Mouse (Mus musculus) ES-Bruce4 (cell line): Measurements from ENCODE around the gene Gja4. TPM values are rescaled to one million over a fixed set of nuclear protein-coding genes. Genes with fewer than 3 reads are reported as not detected.

ENCODE experiments used
- H3K27ac ChIP-seq: 2 replicates; pipeline ENCODE4 v1.5.1; 2012; ENCODE audit warnings: low read length, inconsistent platforms; ENCODE audit not compliant: insufficient read depth
- H3K27me3 ChIP-seq: 2 replicates; pipeline ENCODE4 v1.6.1; 2012; ENCODE audit warnings: mild to moderate bottlenecking, low read length, inconsistent platforms; ENCODE audit not compliant: control insufficient read depth, poor library complexity, insufficient read depth, severe bottlenecking
- H3K36me3 ChIP-seq: 2 replicates; pipeline ENCODE4 v1.6.1; 2012; ENCODE audit warnings: inconsistent platforms, mild to moderate bottlenecking, low read length, moderate library complexity; ENCODE audit not compliant: control insufficient read depth, poor library complexity, insufficient read depth, severe bottlenecking
- H3K4me1 ChIP-seq: one replicate; pipeline ENCODE4 v1.8.1; 2011; ENCODE audit warnings: low read length; ENCODE audit not compliant: control insufficient read depth, insufficient read depth
- H3K4me3 ChIP-seq: 2 replicates; pipeline ENCODE4 v1.5.1; 2011; ENCODE audit warnings: low read depth, mild to moderate bottlenecking, low read length
- H3K9ac ChIP-seq: 2 replicates; pipeline ENCODE4 v1.6.1; 2012; ENCODE audit warnings: low read depth, mild to moderate bottlenecking, inconsistent platforms; ENCODE audit not compliant: poor library complexity, severe bottlenecking
- H3K9me3 ChIP-seq: replicated peaks from 2 replicates; pipeline ENCODE4 v1.6.1; 2012; ENCODE audit warnings: mild to moderate bottlenecking, low read length, inconsistent platforms; ENCODE audit not compliant: control insufficient read depth, poor library complexity, insufficient read depth, severe bottlenecking
- CTCF ChIP-seq: IDR thresholded peaks from one replicate; pipeline ENCODE4 v1.8.1; 2011; ENCODE audit warnings: low read depth, low read length
- EP300 ChIP-seq: IDR thresholded peaks from 2 replicates; pipeline ENCODE4 v1.6.1; 2011; ENCODE audit warnings: low read depth, low read length; ENCODE audit not compliant: insufficient read depth
- POLR2A ChIP-seq: IDR thresholded peaks from one replicate; pipeline ENCODE4 v1.8.1; 2011; ENCODE audit warnings: low read length; ENCODE audit not compliant: insufficient read depth
- polyA plus RNA-seq: library from polyadenylated mRNA; stranded (reverse); fragments of >200 nt; gene quantifications from 2 replicates; pipeline ENCODE4 v1.2.4, GENCODE M21; 2011; ENCODE audit warnings: low read depth; ENCODE audit not compliant: missing spikeins, insufficient read depth, insufficient read length

Gene Gja4
- polyA plus RNA-seq, 1 experiment = 1.4 TPM

GRCm38 (mm10) chr4:127323651-127324050, 9.8 kb upstream of the Gja4 start:
- no peaks in the 10 kb centered on the region for H3K27me3 ChIP-seq
- H3K4me3 ChIP-seq = no peak overlapping the region
- no peak overlapping the region for H3K27ac ChIP-seq
- no peaks in the 10 kb centered on the region for H3K9me3 ChIP-seq
- peak overlapping the region; percentile 2; the same call in 1 of the 2 replicates for H3K9ac ChIP-seq
- peaks cover 5% of the 10 kb centered on the region for H3K4me1 ChIP-seq
- peaks cover 15% of the 10 kb centered on the region for H3K36me3 ChIP-seq
- TF ChIP-seq POLR2A (no peak), EP300 (no peak), CTCF (no peak)

DNA sequence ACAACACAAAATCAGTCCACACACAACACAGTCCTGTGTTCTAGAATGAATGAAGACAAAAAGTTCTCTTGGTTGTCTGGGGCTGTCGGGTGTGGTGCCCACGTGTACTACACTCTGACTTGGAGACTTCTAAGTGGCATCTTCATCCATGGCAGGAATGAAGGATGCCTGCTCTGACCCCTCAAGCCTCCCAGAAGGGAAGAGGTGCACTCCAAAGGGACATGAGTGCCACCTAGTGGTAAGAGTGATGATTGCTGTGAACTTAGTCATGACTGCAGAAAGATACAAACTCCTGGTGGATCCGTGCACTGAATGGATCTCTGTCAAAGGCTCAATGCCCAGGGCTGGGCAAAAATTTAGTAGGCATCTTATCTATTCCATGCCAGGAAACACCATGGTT, 5.8 kb upstream of the Gja4 start:
- H3K4me3 ChIP-seq = no peak overlapping the region
- H3K4me1 ChIP-seq = peaks cover 5% of the 10 kb centered on the region
- TF ChIP-seq EP300 (no peak), POLR2A (no peak), CTCF (peak; percentile 70)
- H3K27me3 ChIP-seq = no peaks in the 10 kb centered on the region
- H3K27ac ChIP-seq = no peak overlapping the region
- H3K36me3 ChIP-seq = no peaks in the 10 kb centered on the region
- no peaks in the 10 kb centered on the region for H3K9me3 ChIP-seq
- H3K9ac ChIP-seq = no peak overlapping the region

GRCm38 (mm10) chr4:127317143-127317542, 3.3 kb upstream of the Gja4 start:
- Histone ChIP-seq H3K27me3 (no peaks in the 10 kb centered on the region), H3K27ac (no peak overlapping the region), H3K4me3 (no peak overlapping the region), H3K9ac (no peak overlapping the region), H3K36me3 (no peaks in the 10 kb centered on the region), H3K9me3 (no peaks in the 10 kb centered on the region), H3K4me1 (no peaks in the 10 kb centered on the region)
- peak; percentile 0 for TF ChIP-seq CTCF
- no peak for TF ChIP-seq POLR2A
- TF ChIP-seq EP300 = no peak

GRCm38 (mm10) chr4:127315753-127316152, 1.9 kb upstream of the Gja4 start:
- no peak overlapping the region for H3K9ac ChIP-seq
- TF ChIP-seq EP300 (no peak), CTCF (no peak), POLR2A (no peak)
- no peaks in the 10 kb centered on the region for H3K4me1 ChIP-seq
- no peaks in the 10 kb centered on the region for H3K36me3 ChIP-seq
- no peaks in the 10 kb centered on the region for H3K9me3 ChIP-seq
- H3K4me3 ChIP-seq = no peak overlapping the region
- H3K27ac ChIP-seq = no peak overlapping the region
- no peaks in the 10 kb centered on the region for H3K27me3 ChIP-seq

DNA sequence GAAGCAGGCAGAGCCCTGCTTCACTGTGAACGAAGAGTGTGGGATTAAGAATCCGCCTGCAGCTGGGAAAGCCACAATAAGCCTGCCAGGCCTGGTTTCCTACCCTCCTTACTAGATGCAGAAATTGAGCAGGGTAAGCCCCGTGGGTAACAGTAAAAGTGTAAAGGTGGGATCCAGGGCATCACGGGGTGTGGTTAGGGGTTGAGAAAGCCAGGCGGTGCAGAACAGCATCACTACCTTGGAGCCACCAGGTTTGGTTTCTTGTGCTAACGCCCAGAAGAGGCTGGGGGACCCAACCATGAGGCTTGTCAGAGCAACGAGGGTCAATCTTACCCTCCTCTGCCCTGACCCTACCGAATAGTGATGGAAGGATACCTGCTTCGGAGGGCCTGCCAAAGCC, 746 bp upstream of the Gja4 start:
- H3K9ac ChIP-seq = no peak overlapping the region
- H3K4me1 ChIP-seq = no peaks in the 10 kb centered on the region

GRCm38 (mm10) chr4:127312349-127312748, 1.5 kb downstream of the Gja4 start:
- Histone ChIP-seq H3K9ac (no peak overlapping the region), H3K4me1 (no peaks in the 10 kb centered on the region), H3K27me3 (no peaks in the 10 kb centered on the region), H3K36me3 (no peaks in the 10 kb centered on the region), H3K4me3 (no peak overlapping the region), H3K27ac (no peak overlapping the region), H3K9me3 (no peaks in the 10 kb centered on the region)
- TF ChIP-seq POLR2A (no peak), EP300 (no peak), CTCF (no peak)

More for the DNA sequence above, 746 bp upstream of the Gja4 start:
- Histone ChIP-seq H3K27me3 (no peaks in the 10 kb centered on the region), H3K36me3 (no peaks in the 10 kb centered on the region), H3K9me3 (no peaks in the 10 kb centered on the region), H3K27ac (no peak overlapping the region), H3K4me3 (no peak overlapping the region)
- no peak for TF ChIP-seq CTCF
